Mouse (Mus musculus) E14TG2a.4 (cell line): Measurements from ENCODE around the gene Lgals4.

Source experiments
- CTCF ChIP-seq: conservative IDR thresholded peaks from 2 replicates; pipeline ENCODE4 v1.5.1; 2014; ENCODE audit warnings: low read length
- NANOG ChIP-seq: IDR thresholded peaks from 2 replicates; pipeline ENCODE4 v1.6.1; 2014; ENCODE audit warnings: borderline replicate concordance, low read length, mixed read lengths

GRCm38 (mm10) chr7:28816201-28816600, 17.5 kb upstream of the Lgals4 start:
- TF ChIP-seq CTCF (no peak), NANOG (no peak)
